Mouse (Mus musculus): ENCODE measurements around the gene Olfr106-ps. TPM values are rescaled to one million over a fixed set of nuclear protein-coding genes. Genes with fewer than 3 reads are reported as not detected.

The Olfr106-ps gene
- polyA plus RNA-seq (2012; rRNA removed; ENCODE audit: low replicate concordance): not detected in 2 replicates

GRCm38 (mm10) chr17:37390093-37390492, at the start of gene Olfr106-ps:
TSS of gene Olfr106-ps (plus strand) at chr17:37390393.

GRCm38 (mm10) chr17:37359282-37359681, 30.9 kb upstream of the Olfr106-ps start, which contains the start of gene Olfr104-ps:
TSS of gene Olfr104-ps (plus strand) at chr17:37359582.

GRCm38 (mm10) chr17:37378733-37379132, 11.5 kb upstream of the Olfr106-ps start, which contains the start of gene Olfr105-ps:
TSS of gene Olfr105-ps (plus strand) at chr17:37379033.

GRCm38 (mm10) chr17:37398926-37399325, 8.7 kb downstream of the Olfr106-ps start, which contains the start of gene Olfr107:
TSS of gene Olfr107 (plus strand) at chr17:37399226.

GRCm38 (mm10) chr17:37445180-37445579, 55.0 kb downstream of the Olfr106-ps start, which contains the start of gene Olfr108:
TSS of gene Olfr108 (plus strand) at chr17:37445480.

Other genes starting within 250 kb of the Olfr106-ps start
- gene Olfr93, start 228.9 kb upstream of the Olfr106-ps start, polyA plus RNA-seq (2012; rRNA removed; ENCODE audit: low replicate concordance): not detected in 2 replicates
- 4.3 and 5.8 TPM in 2 replicates for gene Ubd, start 196.5 kb upstream of the Olfr106-ps start, polyA plus RNA-seq (2012; rRNA removed; ENCODE audit: low replicate concordance)
- not detected in 2 replicates for gene Olfr94, start 189.4 kb upstream of the Olfr106-ps start, polyA plus RNA-seq (2012; rRNA removed; ENCODE audit: low replicate concordance)
- gene Olfr95, start 177.3 kb upstream of the Olfr106-ps start, polyA plus RNA-seq (2012; rRNA removed; ENCODE audit: low replicate concordance): not detected in 2 replicates
- gene Olfr96, start 170.2 kb upstream of the Olfr106-ps start, polyA plus RNA-seq (2012; rRNA removed; ENCODE audit: low replicate concordance): not detected in 2 replicates
- gene Olfr97, start 153.1 kb upstream of the Olfr106-ps start, polyA plus RNA-seq (2012; rRNA removed; ENCODE audit: low replicate concordance): not detected in 2 replicates
- not detected in 2 replicates for gene Olfr98, start 126.6 kb upstream of the Olfr106-ps start, polyA plus RNA-seq (2012; rRNA removed; ENCODE audit: low replicate concordance)
- 16.8 and 24.2 TPM in 2 replicates for gene H2-M3, start 120.2 kb upstream of the Olfr106-ps start, polyA plus RNA-seq (2012; rRNA removed; ENCODE audit: low replicate concordance)
- not detected in 2 replicates for gene Olfr99, start 106.9 kb upstream of the Olfr106-ps start, polyA plus RNA-seq (2012; rRNA removed; ENCODE audit: low replicate concordance)
- gene Olfr101, start 86.1 kb upstream of the Olfr106-ps start, polyA plus RNA-seq (2012; rRNA removed; ENCODE audit: low replicate concordance): not detected in 2 replicates
- gene Olfr102, start 73.3 kb upstream of the Olfr106-ps start, polyA plus RNA-seq (2012; rRNA removed; ENCODE audit: low replicate concordance): not detected in 2 replicates
- not detected in 2 replicates for gene Olfr103, start 50.7 kb upstream of the Olfr106-ps start, polyA plus RNA-seq (2012; rRNA removed; ENCODE audit: low replicate concordance)
- not detected in 2 replicates for gene Olfr104-ps, start 30.8 kb upstream of the Olfr106-ps start, polyA plus RNA-seq (2012; rRNA removed; ENCODE audit: low replicate concordance)
- not detected in 2 replicates for gene Olfr105-ps, start 11.4 kb upstream of the Olfr106-ps start, polyA plus RNA-seq (2012; rRNA removed; ENCODE audit: low replicate concordance)
- gene Olfr107, start 8.8 kb downstream of the Olfr106-ps start, polyA plus RNA-seq (2012; rRNA removed; ENCODE audit: low replicate concordance): not detected in 2 replicates
- gene Olfr108, start 55.1 kb downstream of the Olfr106-ps start, polyA plus RNA-seq (2012; rRNA removed; ENCODE audit: low replicate concordance): not detected in 2 replicates
- not detected in 2 replicates for gene Olfr109, start 68.5 kb downstream of the Olfr106-ps start, polyA plus RNA-seq (2012; rRNA removed; ENCODE audit: low replicate concordance)
- 13.9 and 17.2 TPM in 2 replicates for gene H2-M2, start 93.2 kb downstream of the Olfr106-ps start, polyA plus RNA-seq (2012; rRNA removed; ENCODE audit: low replicate concordance)
- 0.19 and 0.23 TPM in 2 replicates for gene Olfr110, start 102.1 kb downstream of the Olfr106-ps start, polyA plus RNA-seq (2012; rRNA removed; ENCODE audit: low replicate concordance)
- gene Olfr111, start 117.6 kb downstream of the Olfr106-ps start, polyA plus RNA-seq (2012; rRNA removed; ENCODE audit: low replicate concordance): 0.22 and 0.52 TPM in 2 replicates
- not detected in 2 replicates for gene Olfr112, start 179.1 kb downstream of the Olfr106-ps start, polyA plus RNA-seq (2012; rRNA removed; ENCODE audit: low replicate concordance)
- not detected in 2 replicates for gene Olfr113, start 187.3 kb downstream of the Olfr106-ps start, polyA plus RNA-seq (2012; rRNA removed; ENCODE audit: low replicate concordance)
- gene Olfr114, start 202.3 kb downstream of the Olfr106-ps start, polyA plus RNA-seq (2012; rRNA removed; ENCODE audit: low replicate concordance): not detected in 2 replicates
- not detected in 2 replicates for gene Olfr115, start 236.7 kb downstream of the Olfr106-ps start, polyA plus RNA-seq (2012; rRNA removed; ENCODE audit: low replicate concordance)
- not detected in 2 replicates for gene Olfr116, start 236.8 kb downstream of the Olfr106-ps start, polyA plus RNA-seq (2012; rRNA removed; ENCODE audit: low replicate concordance)